Mouse (Mus musculus) megakaryocyte, embryonic 14.5 days (primary cell): Measurements from ENCODE around the gene Tead2. TPM values are rescaled to one million over a fixed set of nuclear protein-coding genes. Genes with fewer than 3 reads are reported as not detected.
A peak's percentile ranks its signal among the peaks of the same experiment; 100 is the strongest.

ENCODE experiments used
- H3K27me3 ChIP-seq: replicated peaks from 2 replicates; pipeline ENCODE3; 2012; ENCODE audit warnings: inconsistent platforms
- H3K36me3 ChIP-seq: replicated peaks from 2 replicates; pipeline ENCODE3; 2012; ENCODE audit warnings: low read length, inconsistent platforms, mixed read lengths
- H3K4me1 ChIP-seq: 2 replicates; pipeline ENCODE4 v1.6.1; 2012; ENCODE audit warnings: inconsistent platforms
- H3K4me3 ChIP-seq: replicated peaks from 2 replicates; pipeline ENCODE3; 2012; ENCODE audit warnings: moderate library complexity, mild to moderate bottlenecking, inconsistent platforms
- H3K9me3 ChIP-seq: 2 replicates; pipeline ENCODE4 v1.6.1; 2012; ENCODE audit warnings: inconsistent platforms
- FLI1 ChIP-seq: IDR thresholded peaks from 2 replicates; pipeline ENCODE4 v1.6.1; 2012; ENCODE audit warnings: low read length, inconsistent platforms, mixed read lengths
- GATA1 ChIP-seq: IDR thresholded peaks from 3 replicates; pipeline ENCODE4 v1.6.1; 2012; ENCODE audit warnings: mixed read lengths, low read length, inconsistent platforms, borderline replicate concordance
- polyA plus RNA-seq: library from polyadenylated mRNA; stranded (reverse); fragments of >175 nt; gene quantifications from 2 replicates; pipeline ENCODE4 v1.2.3, GENCODE M21; 2012; ENCODE audit warnings: low replicate concordance; ENCODE audit not compliant: insufficient read depth

Gene Tead2
- polyA plus RNA-seq, 1 experiment, result not detected

DNA sequence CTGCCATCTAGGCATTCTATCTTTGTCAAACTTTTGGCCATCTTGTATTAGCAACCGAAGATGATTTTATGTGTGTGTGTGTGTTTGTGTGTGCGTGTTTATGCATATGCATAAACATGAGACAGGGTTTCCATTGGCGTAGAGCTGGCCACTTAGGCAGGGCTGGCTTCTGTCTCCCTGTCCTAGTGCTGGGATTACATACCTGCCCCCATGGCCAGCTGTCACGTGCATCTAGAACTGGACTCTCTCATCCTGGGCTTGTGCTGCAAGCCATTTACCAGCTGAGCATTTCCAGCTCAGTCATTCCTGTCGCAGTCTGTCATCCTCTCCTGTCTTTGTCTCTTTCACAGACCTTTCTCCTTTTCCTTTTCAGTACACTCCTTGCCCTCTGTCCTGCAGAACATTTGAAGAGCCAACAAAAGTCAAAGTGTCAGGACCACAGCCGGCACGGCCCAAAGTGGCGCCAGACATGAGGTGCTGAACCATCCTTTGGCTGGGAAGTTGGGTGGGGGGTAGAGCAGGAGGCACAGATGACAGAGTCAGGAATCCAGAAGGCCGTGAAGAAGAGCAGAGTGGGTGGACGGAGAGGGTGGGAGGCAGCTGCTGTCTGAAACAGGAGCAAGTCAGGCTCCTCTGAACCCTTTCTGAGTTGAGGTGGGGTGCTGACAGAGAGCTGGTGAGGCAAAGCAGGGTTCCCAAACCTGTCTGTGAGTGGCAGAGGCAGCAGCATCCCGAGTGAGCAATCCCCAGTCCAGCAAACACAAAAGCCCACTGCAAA lies 41.7 kb downstream of the Tead2 start:
- Histone ChIP-seq H3K9me3 (no peaks in the 10 kb centered on the region), H3K36me3 (no peaks in the 10 kb centered on the region), H3K4me1 (peaks cover 39% of the 10 kb centered on the region), H3K4me3 (no peak overlapping the region), H3K27me3 (peaks cover 50% of the 10 kb centered on the region)
- TF ChIP-seq GATA1, result no peak
- no peak for TF ChIP-seq FLI1

DNA sequence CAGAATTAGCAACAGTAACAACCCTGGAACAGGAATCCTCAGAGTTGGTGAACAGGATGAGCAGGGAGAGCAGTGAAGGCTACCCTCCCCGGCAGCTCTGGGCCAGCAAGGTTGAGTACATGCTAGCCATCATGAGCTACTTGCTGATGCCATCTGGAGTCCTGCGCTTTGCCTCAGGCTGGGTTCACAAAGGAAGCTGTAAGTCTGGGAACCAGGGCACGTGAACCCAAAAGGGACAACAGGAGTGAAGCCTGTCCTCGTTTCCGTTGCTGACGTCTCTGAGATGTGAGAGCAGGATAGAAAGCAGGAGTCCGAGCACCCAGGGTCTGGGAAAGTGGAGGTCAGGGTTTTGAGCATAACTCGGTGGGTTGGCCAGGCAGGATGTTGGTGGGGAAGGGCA lies 43.7 kb downstream of the Tead2 start:
- peaks cover 51% of the 10 kb centered on the region for H3K4me1 ChIP-seq
- H3K36me3 ChIP-seq, result no peaks in the 10 kb centered on the region
- no peak for TF ChIP-seq FLI1
- TF ChIP-seq GATA1, result no peak
- no peak overlapping the region for H3K4me3 ChIP-seq
- H3K27me3 ChIP-seq, result peaks cover 57% of the 10 kb centered on the region
- no peaks in the 10 kb centered on the region for H3K9me3 ChIP-seq

DNA sequence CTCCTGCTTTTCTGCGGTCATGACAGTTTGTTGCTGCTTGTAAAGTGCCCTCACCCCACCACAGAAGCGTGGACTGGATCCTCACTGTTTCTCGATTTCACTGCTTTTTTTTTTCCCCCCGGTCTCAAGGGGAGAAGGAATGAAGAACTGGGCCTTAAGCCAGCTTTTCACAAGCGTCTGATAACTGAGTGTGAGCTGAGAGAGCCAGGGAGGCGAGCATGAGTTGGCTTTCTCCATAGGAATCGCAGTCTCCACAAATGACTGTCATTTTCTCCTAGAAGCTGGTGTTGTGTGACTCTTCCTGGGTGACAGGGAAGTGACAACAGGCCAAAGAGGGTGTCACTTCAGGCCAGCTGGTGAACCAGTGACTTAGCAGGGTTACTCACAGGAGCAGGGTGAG lies 46.7 kb downstream of the Tead2 start:
- Histone ChIP-seq H3K4me3 (peak overlapping the region; percentile 2), H3K4me1 (peaks cover 48% of the 10 kb centered on the region), H3K27me3 (peaks cover 60% of the 10 kb centered on the region), H3K9me3 (no peaks in the 10 kb centered on the region), H3K36me3 (no peaks in the 10 kb centered on the region)
- TF ChIP-seq GATA1, result no peak
- no peak for TF ChIP-seq FLI1

DNA sequence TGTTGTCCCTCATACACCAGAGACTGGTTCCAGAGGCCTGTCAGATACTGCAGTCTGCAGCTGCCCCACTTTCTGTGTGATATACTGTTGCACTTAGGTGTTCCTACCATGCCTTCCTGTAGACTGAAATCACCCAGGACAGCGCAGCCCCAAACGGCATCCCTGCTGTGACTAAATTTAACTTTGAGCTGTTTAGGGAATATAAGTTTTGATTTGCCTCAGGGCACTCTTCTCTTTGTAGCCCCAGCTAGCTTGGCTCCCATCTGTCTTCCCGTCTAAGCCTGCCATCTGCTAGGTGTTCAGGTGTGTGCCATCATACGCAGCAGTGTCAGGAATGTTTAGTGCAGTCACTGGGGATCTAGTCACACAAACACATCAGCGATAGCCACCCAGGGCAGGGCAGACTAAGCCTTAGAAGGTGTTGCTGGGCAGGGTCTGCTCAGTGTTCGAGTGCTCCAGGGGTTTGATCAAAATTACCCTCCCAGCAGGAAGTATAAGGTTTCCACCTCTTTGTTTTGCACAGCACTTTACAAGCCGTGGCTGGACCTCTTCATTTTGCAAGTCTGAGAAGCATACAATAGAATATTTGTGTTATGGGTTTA lies 47.6 kb downstream of the Tead2 start:
- H3K9me3 ChIP-seq, result no peaks in the 10 kb centered on the region
- TF ChIP-seq FLI1 (no peak), GATA1 (no peak)
- no peaks in the 10 kb centered on the region for H3K36me3 ChIP-seq
- peaks cover 49% of the 10 kb centered on the region for H3K4me1 ChIP-seq
- H3K27me3 ChIP-seq, result peaks cover 59% of the 10 kb centered on the region
- no peak overlapping the region for H3K4me3 ChIP-seq

DNA sequence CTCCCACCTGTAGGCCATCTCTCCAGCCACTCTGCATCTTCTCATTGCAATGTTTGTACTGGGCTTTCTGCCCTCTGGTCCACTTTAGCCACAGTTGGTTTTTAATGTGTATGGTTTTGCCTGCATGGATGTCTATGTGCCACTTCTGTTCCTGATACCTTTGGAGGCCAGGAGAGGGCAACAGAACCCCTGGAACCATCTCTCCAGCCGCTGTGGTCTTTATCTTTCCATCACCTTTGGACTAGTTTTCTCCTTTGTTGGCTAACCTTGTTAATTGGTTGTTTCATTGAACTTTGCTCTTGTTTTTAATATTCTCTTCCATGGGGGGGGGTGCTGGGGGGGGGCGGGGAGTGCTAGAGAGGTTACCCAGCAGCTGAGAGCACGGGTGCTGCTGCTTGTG lies 48.8 kb downstream of the Tead2 start:
- Histone ChIP-seq H3K4me1 (peaks cover 46% of the 10 kb centered on the region), H3K27me3 (peaks cover 61% of the 10 kb centered on the region), H3K9me3 (no peaks in the 10 kb centered on the region), H3K4me3 (no peak overlapping the region), H3K36me3 (no peaks in the 10 kb centered on the region)
- TF ChIP-seq FLI1 (no peak), GATA1 (no peak)

DNA sequence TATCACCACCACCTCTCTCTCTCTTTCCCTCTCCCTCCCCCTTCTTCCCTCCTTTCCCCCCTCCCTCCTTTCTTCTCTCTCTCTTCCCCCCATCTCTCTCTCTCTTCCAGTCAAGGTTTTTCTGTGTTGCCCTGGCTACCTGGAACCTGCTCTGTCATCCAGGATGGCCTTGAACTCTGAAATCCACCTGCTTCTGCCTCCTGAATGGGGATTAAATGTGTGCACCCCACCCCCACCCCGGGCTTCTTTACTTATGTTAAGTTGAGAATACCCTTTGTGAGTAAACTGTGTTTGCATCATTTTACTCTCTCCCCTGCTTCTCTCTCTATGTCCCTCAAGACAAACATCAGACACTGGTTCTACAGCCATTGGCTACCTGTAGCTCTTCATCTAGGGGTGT lies 50.0 kb downstream of the Tead2 start:
- H3K4me3 ChIP-seq, result no peak overlapping the region
- no peaks in the 10 kb centered on the region for H3K9me3 ChIP-seq
- no peaks in the 10 kb centered on the region for H3K36me3 ChIP-seq
- H3K27me3 ChIP-seq, result peaks cover 53% of the 10 kb centered on the region
- TF ChIP-seq FLI1, result no peak
- peaks cover 34% of the 10 kb centered on the region for H3K4me1 ChIP-seq

DNA sequence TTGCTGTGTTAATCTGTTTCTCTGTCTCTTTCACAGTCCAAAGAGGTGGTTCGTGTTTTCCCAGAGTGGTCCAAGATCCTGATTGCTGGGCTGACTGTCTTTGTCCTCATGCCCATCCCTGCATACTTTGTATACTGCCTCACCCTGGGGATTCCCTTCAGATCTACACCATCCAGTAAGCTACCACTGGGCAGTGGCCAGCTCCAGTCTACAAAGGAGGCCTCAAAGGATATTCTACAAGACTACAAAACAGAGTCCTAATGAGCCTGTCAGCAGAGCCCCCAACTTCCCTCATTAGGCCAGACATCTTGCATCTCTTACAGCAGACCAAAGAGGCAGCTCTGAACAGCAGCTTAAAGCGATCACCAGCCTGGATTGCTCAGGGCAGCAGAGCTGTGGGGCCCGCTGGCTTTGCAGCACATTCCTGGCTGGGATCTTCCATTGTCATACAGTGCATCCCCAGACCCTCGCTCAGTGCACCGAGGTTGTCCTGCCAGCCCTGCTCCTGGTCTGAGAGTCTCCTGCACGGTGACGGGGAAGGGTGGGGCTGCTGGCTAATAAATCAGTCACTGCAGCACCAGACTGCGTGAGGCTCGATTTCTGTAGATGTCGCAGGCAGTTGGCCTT lies 57.3 kb downstream of the Tead2 start:
- H3K36me3 ChIP-seq, result no peaks in the 10 kb centered on the region
- no peak for TF ChIP-seq GATA1
- no peak for TF ChIP-seq FLI1
- no peak overlapping the region for H3K4me3 ChIP-seq
- peaks cover 9% of the 10 kb centered on the region for H3K9me3 ChIP-seq
- peaks cover 63% of the 10 kb centered on the region for H3K27me3 ChIP-seq
- peaks cover 12% of the 10 kb centered on the region for H3K4me1 ChIP-seq

DNA sequence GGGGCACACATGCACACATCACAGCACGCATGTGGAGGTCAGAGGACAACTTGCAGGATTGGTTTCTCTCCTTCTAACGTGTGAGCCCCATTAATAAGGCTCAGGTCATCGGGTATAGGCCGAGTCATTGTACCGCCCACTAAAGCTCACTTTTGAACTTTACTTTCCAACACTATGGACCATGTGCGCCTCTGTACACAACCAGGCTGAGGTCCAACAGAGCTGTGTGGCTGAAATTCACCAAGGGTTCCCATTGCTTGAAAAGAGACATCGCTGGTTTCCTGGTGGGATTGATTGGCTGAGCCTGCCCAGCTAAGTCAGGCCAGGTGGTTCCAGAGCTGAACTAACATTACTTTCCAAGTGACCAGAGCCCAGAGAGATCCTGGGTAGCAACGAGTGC lies 58.1 kb downstream of the Tead2 start:
- TF ChIP-seq FLI1, result no peak
- TF ChIP-seq GATA1, result no peak
- Histone ChIP-seq H3K27me3 (peaks cover 59% of the 10 kb centered on the region), H3K36me3 (no peaks in the 10 kb centered on the region), H3K4me3 (no peak overlapping the region), H3K4me1 (peaks cover 9% of the 10 kb centered on the region), H3K9me3 (peaks cover 9% of the 10 kb centered on the region)

DNA sequence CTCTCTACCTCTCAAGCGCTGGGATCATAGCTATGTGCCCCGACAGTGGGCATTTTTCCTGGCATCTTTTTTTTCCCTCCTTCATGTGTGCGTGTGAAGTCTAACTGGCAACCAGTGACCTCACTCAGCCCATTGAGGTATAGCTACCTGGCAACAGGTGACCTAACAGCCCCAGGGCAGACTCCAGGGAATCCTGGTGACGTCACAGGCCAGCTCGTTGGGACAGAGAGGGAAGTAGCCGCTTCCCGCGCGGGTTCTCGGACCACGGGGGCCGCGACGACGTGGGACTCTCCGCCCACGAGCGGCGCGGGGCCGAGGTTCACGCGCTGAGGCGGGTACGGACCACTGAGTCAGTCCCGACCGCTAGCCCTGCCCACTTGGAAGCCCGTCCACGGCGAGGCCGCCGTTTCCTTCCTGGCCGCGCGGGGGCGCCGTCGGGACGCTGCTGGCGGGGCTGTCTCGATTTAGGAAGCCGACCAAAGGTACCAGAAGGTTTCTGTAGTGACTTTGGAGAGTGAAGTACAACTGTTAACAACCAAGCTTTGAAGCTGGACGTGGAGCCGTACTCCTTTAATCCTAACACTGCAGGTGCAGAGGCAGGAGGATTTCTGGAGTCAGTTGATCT lies 61.7 kb downstream of the Tead2 start, which contains the start of gene Slc6a21:
Gene Slc6a21 (plus strand): TSS at position 378 of the 625 bp plus-strand sequence.
- Histone ChIP-seq H3K36me3 (no peaks in the 10 kb centered on the region), H3K4me3 (peak within 1 kb of the TSS; percentile 91), H3K27me3 (peaks cover 65% of the 10 kb centered on the region), H3K9me3 (no peaks in the 10 kb centered on the region), H3K4me1 (peaks cover 9% of the 10 kb centered on the region)
- no peak for TF ChIP-seq FLI1
- no peak for TF ChIP-seq GATA1

Other genes with a start within 250 kb of the Tead2 start
- 0.82 TPM in 1 of 2 replicates, not detected in the other for gene Cpt1c, start 240.9 kb upstream of the Tead2 start, polyA plus RNA-seq
- gene Prmt1, start 229.2 kb upstream of the Tead2 start, polyA plus RNA-seq, result 7.0 and 74.9 TPM in 2 replicates
- gene Irf3, start 218.1 kb upstream of the Tead2 start, polyA plus RNA-seq, result 44.2 and 87.0 TPM in 2 replicates
- gene Bcl2l12, start 217.0 kb upstream of the Tead2 start, polyA plus RNA-seq, result 44.7 and 73.7 TPM in 2 replicates
- 219 and 387 TPM in 2 replicates for gene Scaf1, start 199.4 kb upstream of the Tead2 start, polyA plus RNA-seq
- gene Rras, start 197.8 kb upstream of the Tead2 start, polyA plus RNA-seq, result 26.5 and 83.1 TPM in 2 replicates
- gene Prr12, start 162.9 kb upstream of the Tead2 start, polyA plus RNA-seq, result 63.6 and 73.6 TPM in 2 replicates
- gene Nosip, start 153.3 kb upstream of the Tead2 start, polyA plus RNA-seq, result 150 and 186 TPM in 2 replicates
- 91.5 and 106 TPM in 2 replicates for gene Prrg2, start 153.1 kb upstream of the Tead2 start, polyA plus RNA-seq
- 1.7 TPM in 1 of 2 replicates, not detected in the other for gene Rcn3, start 123.5 kb upstream of the Tead2 start, polyA plus RNA-seq
- gene Fcgrt, start 111.9 kb upstream of the Tead2 start, polyA plus RNA-seq, result 28.9 and 70.0 TPM in 2 replicates
- 39.7 and 217 TPM in 2 replicates for gene Rps11, start 91.3 kb upstream of the Tead2 start, polyA plus RNA-seq
- gene Rpl13a, start 87.0 kb upstream of the Tead2 start, polyA plus RNA-seq, result 3,981 and 5,869 TPM in 2 replicates
- 2.1 and 9.4 TPM in 2 replicates for gene Gm45713, start 79.5 kb upstream of the Tead2 start, polyA plus RNA-seq
- 78.6 and 81.1 TPM in 2 replicates for gene Flt3l, start 79.3 kb upstream of the Tead2 start, polyA plus RNA-seq
- gene Pih1d1, start 61.5 kb upstream of the Tead2 start, polyA plus RNA-seq, result 35.3 and 64.9 TPM in 2 replicates
- 56.7 and 76.4 TPM in 2 replicates for gene Aldh16a1, start 61.2 kb upstream of the Tead2 start, polyA plus RNA-seq
- gene Slc17a7, start 51.8 kb upstream of the Tead2 start, polyA plus RNA-seq, result 0.06 TPM in 1 of 2 replicates, not detected in the other
- not detected in 2 replicates for gene Gfy, start 36.2 kb upstream of the Tead2 start, polyA plus RNA-seq
- not detected in 2 replicates for gene Pth2, start 34.8 kb upstream of the Tead2 start, polyA plus RNA-seq
- gene Ccdc155, start 10.9 kb upstream of the Tead2 start, polyA plus RNA-seq, result not detected in 2 replicates
- 0.60 TPM in 1 of 2 replicates, not detected in the other for gene Dkkl1, start 3.6 kb upstream of the Tead2 start, polyA plus RNA-seq
- gene Cd37, start 23.4 kb downstream of the Tead2 start, polyA plus RNA-seq, result 212 and 263 TPM in 2 replicates
- not detected in 2 replicates for gene Slc6a16, start 25.3 kb downstream of the Tead2 start, polyA plus RNA-seq
- gene Slc6a21, start 61.8 kb downstream of the Tead2 start, polyA plus RNA-seq, result not detected in 2 replicates
- 7.6 TPM in 1 of 2 replicates, not detected in the other for gene Trpm4, start 118.0 kb downstream of the Tead2 start, polyA plus RNA-seq
- gene Hrc, start 119.5 kb downstream of the Tead2 start, polyA plus RNA-seq, result not detected in 2 replicates
- 0.79 TPM in 1 of 2 replicates, not detected in the other for gene Ppfia3, start 151.3 kb downstream of the Tead2 start, polyA plus RNA-seq
- gene Lin7b, start 154.8 kb downstream of the Tead2 start, polyA plus RNA-seq, result 4.1 TPM in 1 of 2 replicates, not detected in the other
- gene Snrnp70, start 180.0 kb downstream of the Tead2 start, polyA plus RNA-seq, result 154 and 515 TPM in 2 replicates
- gene Kcna7, start 189.9 kb downstream of the Tead2 start, polyA plus RNA-seq, result not detected in 2 replicates
- gene Ntf5, start 197.9 kb downstream of the Tead2 start, polyA plus RNA-seq, result not detected in 2 replicates
- not detected in 2 replicates for gene Lhb, start 205.1 kb downstream of the Tead2 start, polyA plus RNA-seq
- 33.8 and 44.5 TPM in 2 replicates for gene Gys1, start 219.1 kb downstream of the Tead2 start, polyA plus RNA-seq
- 90.5 and 244 TPM in 2 replicates for gene Ruvbl2, start 222.3 kb downstream of the Tead2 start, polyA plus RNA-seq
- 24,502 and 30,989 TPM in 2 replicates for gene Ftl1, start 244.1 kb downstream of the Tead2 start, polyA plus RNA-seq